Mouse (Mus musculus) hindbrain, embryonic 10.5 days (tissue): ENCODE results near the gene Ppard. TPM values are rescaled to one million over a fixed set of nuclear protein-coding genes. Genes with fewer than 3 reads are reported as not detected.

Experiments used
- DNase-seq: peaks from one replicate; pipeline ENCODE4 v3.0.0-alpha.2; 2017; ENCODE audit warnings: low spot score
- H3K27ac ChIP-seq: fragments of 300-500 bp; sonication (generic); 2 replicates; pipeline ENCODE4 v1.5.1; 2016; ENCODE audit warnings: mild to moderate bottlenecking, moderate library complexity
- H3K27me3 ChIP-seq: fragments of 300-500 bp; sonication (generic); 2 replicates; pipeline ENCODE4 v1.6.1; 2016; ENCODE audit warnings: mild to moderate bottlenecking; ENCODE audit not compliant: poor library complexity, insufficient read depth, severe bottlenecking
- H3K36me3 ChIP-seq: fragments of 300-500 bp; sonication (generic); 2 replicates; pipeline ENCODE4 v1.6.1; 2016; ENCODE audit warnings: mild to moderate bottlenecking, moderate library complexity
- H3K4me1 ChIP-seq: fragments of 300-500 bp; sonication (generic); replicated peaks from 2 replicates; pipeline ENCODE4 v1.6.1; 2016; ENCODE audit warnings: mild to moderate bottlenecking
- H3K4me3 ChIP-seq: fragments of 300-500 bp; sonication (generic); 2 replicates; pipeline ENCODE4 v1.5.1; 2016; ENCODE audit warnings: mild to moderate bottlenecking, moderate library complexity
- H3K9me3 ChIP-seq: fragments of 300-500 bp; sonication (generic); 2 replicates; pipeline ENCODE4 v1.6.1; 2016; ENCODE audit warnings: mild to moderate bottlenecking, moderate library complexity
- WGBS: fragments of 180-500 bp; shearing (Covaris S2); methylation state at CpG from one replicate; pipeline ENCODE4 v1.1.7; 2016; 5-methylcytosine and 5-hydroxymethylcytosine counted together
- polyA plus RNA-seq: library from polyadenylated mRNA; unstranded; fragments of >200 nt; fragmentation: Nextera tagmentation; extraction: Ambion mirVana; gene quantifications from 2 replicates; pipeline ENCODE4 v1.2.1, GENCODE M21; 2016

Gene Ppard
- polyA plus RNA-seq, 1 experiment from 2014 or later: 2.0 TPM

GRCm38 (mm10) chr17:28281866-28282441 lies 49.5 kb downstream of the Ppard start:
- Histone ChIP-seq H3K4me1 (peaks cover 67% of the 10 kb centered on the region), H3K4me3 (no peak overlapping the region), H3K27me3 (no peaks in the 10 kb centered on the region), H3K36me3 (0 out of 2 replicates have a peak, but pooled peaks cover 1% of the 10 kb centered on the region), H3K9me3 (no peaks in the 10 kb centered on the region), H3K27ac (no peak overlapping the region)
- WGBS: 93% methylated on average over 7 of the region's 7 CpGs
- DNase-seq: no peak

GRCm38 (mm10) chr17:28283199-28283598 lies 50.7 kb downstream of the Ppard start:
- no peak overlapping the region for H3K27ac ChIP-seq
- 0 out of 2 replicates have a peak, but pooled peaks cover 4% of the 10 kb centered on the region for H3K36me3 ChIP-seq
- H3K27me3 ChIP-seq: no peaks in the 10 kb centered on the region
- H3K4me3 ChIP-seq: no peak overlapping the region
- 94% methylated on average over 10 of the region's 10 CpGs for WGBS
- no peak for DNase-seq
- H3K9me3 ChIP-seq: no peaks in the 10 kb centered on the region
- peaks cover 66% of the 10 kb centered on the region for H3K4me1 ChIP-seq

GRCm38 (mm10) chr17:28286133-28286532 lies 53.6 kb downstream of the Ppard start:
- H3K27ac ChIP-seq: peak overlapping the region; percentile 72
- no peaks in the 10 kb centered on the region for H3K9me3 ChIP-seq
- H3K36me3 ChIP-seq: 0 out of 2 replicates have a peak, but pooled peaks cover 4% of the 10 kb centered on the region
- no peaks in the 10 kb centered on the region for H3K27me3 ChIP-seq
- 86% methylated on average over 10 of the region's 10 CpGs for WGBS
- peaks cover 43% of the 10 kb centered on the region for H3K4me1 ChIP-seq
- H3K4me3 ChIP-seq: no peak overlapping the region
- DNase-seq: no peak

GRCm38 (mm10) chr17:28286964-28287363 lies 54.5 kb downstream of the Ppard start:
- H3K27ac ChIP-seq: peak overlapping the region; percentile 72; the same call in 1 of the 2 replicates
- H3K27me3 ChIP-seq: no peaks in the 10 kb centered on the region
- 40% methylated on average over 5 of the region's 5 CpGs for WGBS
- no peak for DNase-seq
- H3K4me1 ChIP-seq: peaks cover 35% of the 10 kb centered on the region
- H3K9me3 ChIP-seq: 0 out of 2 replicates have a peak, but pooled peaks cover under 1% of the 10 kb centered on the region
- H3K36me3 ChIP-seq: peaks cover 6% of the 10 kb centered on the region
- no peak overlapping the region for H3K4me3 ChIP-seq

GRCm38 (mm10) chr17:28287578-28287977 lies 55.1 kb downstream of the Ppard start:
- 87% methylated on average over 8 of the region's 8 CpGs for WGBS
- Histone ChIP-seq H3K27me3 (no peaks in the 10 kb centered on the region), H3K4me1 (peaks cover 35% of the 10 kb centered on the region), H3K4me3 (no peak overlapping the region), H3K36me3 (peaks cover 13% of the 10 kb centered on the region), H3K27ac (no peak overlapping the region), H3K9me3 (peaks cover 6% of the 10 kb centered on the region; the same call in 1 of the 2 replicates)
- no peak for DNase-seq

GRCm38 (mm10) chr17:28287980-28288379 lies 55.5 kb downstream of the Ppard start:
- Histone ChIP-seq H3K27ac (no peak overlapping the region), H3K27me3 (no peaks in the 10 kb centered on the region), H3K36me3 (peaks cover 15% of the 10 kb centered on the region), H3K4me1 (peaks cover 35% of the 10 kb centered on the region), H3K9me3 (peaks cover 6% of the 10 kb centered on the region; the same call in 1 of the 2 replicates), H3K4me3 (no peak overlapping the region)
- DNase-seq: no peak
- WGBS: 78% methylated on average over 5 of the region's 5 CpGs

- Histone ChIP-seq H3K27me3 (no peaks in the 10 kb centered on the region), H3K9me3 (peaks cover 6% of the 10 kb centered on the region; the same call in 1 of the 2 replicates), H3K36me3 (peaks cover 18% of the 10 kb centered on the region), H3K4me3 (no peak overlapping the region), H3K27ac (no peak overlapping the region), H3K4me1 (peaks cover 41% of the 10 kb centered on the region)
- no peak for DNase-seq
- 72% methylated on average over 3 of the region's 3 CpGs for WGBS
These were observed 57.8 kb downstream of the Ppard start for GRCm38 (mm10) chr17:28290262-28290661.

- Histone ChIP-seq H3K36me3 (peaks cover 22% of the 10 kb centered on the region), H3K9me3 (peaks cover 6% of the 10 kb centered on the region; the same call in 1 of the 2 replicates), H3K4me1 (peaks cover 40% of the 10 kb centered on the region), H3K27ac (no peak overlapping the region), H3K4me3 (no peak overlapping the region), H3K27me3 (no peaks in the 10 kb centered on the region)
- no peak for DNase-seq
- WGBS: 88% methylated on average over 11 of the region's 11 CpGs
These were observed 58.2 kb downstream of the Ppard start for GRCm38 (mm10) chr17:28290671-28291070.

GRCm38 (mm10) chr17:28291346-28291745 lies 58.8 kb downstream of the Ppard start:
- peaks cover 22% of the 10 kb centered on the region for H3K36me3 ChIP-seq
- DNase-seq: no peak
- no peak overlapping the region for H3K4me3 ChIP-seq
- H3K27me3 ChIP-seq: no peaks in the 10 kb centered on the region
- H3K9me3 ChIP-seq: peaks cover 6% of the 10 kb centered on the region; the same call in 1 of the 2 replicates
- WGBS: 90% methylated on average over 7 of the region's 7 CpGs
- H3K27ac ChIP-seq: no peak overlapping the region
- H3K4me1 ChIP-seq: peaks cover 33% of the 10 kb centered on the region

- H3K9me3 ChIP-seq: peaks cover 6% of the 10 kb centered on the region; the same call in 1 of the 2 replicates
- peaks cover 33% of the 10 kb centered on the region for H3K36me3 ChIP-seq
- H3K4me3 ChIP-seq: no peak overlapping the region
- no peak for DNase-seq
- H3K27ac ChIP-seq: peak overlapping the region; percentile 37
- no peaks in the 10 kb centered on the region for H3K27me3 ChIP-seq
- peaks cover 25% of the 10 kb centered on the region for H3K4me1 ChIP-seq
- 72% methylated on average over 4 of the region's 4 CpGs for WGBS
These were observed 61.2 kb downstream of the Ppard start for GRCm38 (mm10) chr17:28293716-28294115.

- Histone ChIP-seq H3K27ac (peak overlapping the region; percentile 37), H3K9me3 (peaks cover 6% of the 10 kb centered on the region; the same call in 1 of the 2 replicates)
- 74% methylated on average over 17 of the region's 17 CpGs for WGBS
These were observed 62.2 kb downstream of the Ppard start for GRCm38 (mm10) chr17:28294449-28295333.

GRCm38 (mm10) chr17:28298888-28299287 lies 66.4 kb downstream of the Ppard start:
- peak overlapping the region; percentile 87 for H3K27ac ChIP-seq
- no peaks in the 10 kb centered on the region for H3K27me3 ChIP-seq
- H3K4me3 ChIP-seq: no peak overlapping the region
- peaks cover 53% of the 10 kb centered on the region for H3K4me1 ChIP-seq
- peaks cover 30% of the 10 kb centered on the region for H3K36me3 ChIP-seq
- DNase-seq: no peak
- 94% methylated on average over 17 of the region's 17 CpGs for WGBS
- no peaks in the 10 kb centered on the region for H3K9me3 ChIP-seq

More at GRCm38 (mm10) chr17:28294449-28295333, 62.2 kb downstream of the Ppard start:
- no peaks in the 10 kb centered on the region for H3K27me3 ChIP-seq
- H3K4me1 ChIP-seq: peaks cover 35% of the 10 kb centered on the region
- no peak overlapping the region for H3K4me3 ChIP-seq
- H3K36me3 ChIP-seq: peaks cover 41% of the 10 kb centered on the region
- DNase-seq: no peak
